Mouse (Mus musculus): Measurements from ENCODE around the gene Babam2. TPM values are rescaled to one million over a fixed set of nuclear protein-coding genes. Genes with fewer than 3 reads are reported as not detected.

Babam2 gene
- polyA plus RNA-seq, 2 experiments, result 15.3 to 21.2 TPM

DNA sequence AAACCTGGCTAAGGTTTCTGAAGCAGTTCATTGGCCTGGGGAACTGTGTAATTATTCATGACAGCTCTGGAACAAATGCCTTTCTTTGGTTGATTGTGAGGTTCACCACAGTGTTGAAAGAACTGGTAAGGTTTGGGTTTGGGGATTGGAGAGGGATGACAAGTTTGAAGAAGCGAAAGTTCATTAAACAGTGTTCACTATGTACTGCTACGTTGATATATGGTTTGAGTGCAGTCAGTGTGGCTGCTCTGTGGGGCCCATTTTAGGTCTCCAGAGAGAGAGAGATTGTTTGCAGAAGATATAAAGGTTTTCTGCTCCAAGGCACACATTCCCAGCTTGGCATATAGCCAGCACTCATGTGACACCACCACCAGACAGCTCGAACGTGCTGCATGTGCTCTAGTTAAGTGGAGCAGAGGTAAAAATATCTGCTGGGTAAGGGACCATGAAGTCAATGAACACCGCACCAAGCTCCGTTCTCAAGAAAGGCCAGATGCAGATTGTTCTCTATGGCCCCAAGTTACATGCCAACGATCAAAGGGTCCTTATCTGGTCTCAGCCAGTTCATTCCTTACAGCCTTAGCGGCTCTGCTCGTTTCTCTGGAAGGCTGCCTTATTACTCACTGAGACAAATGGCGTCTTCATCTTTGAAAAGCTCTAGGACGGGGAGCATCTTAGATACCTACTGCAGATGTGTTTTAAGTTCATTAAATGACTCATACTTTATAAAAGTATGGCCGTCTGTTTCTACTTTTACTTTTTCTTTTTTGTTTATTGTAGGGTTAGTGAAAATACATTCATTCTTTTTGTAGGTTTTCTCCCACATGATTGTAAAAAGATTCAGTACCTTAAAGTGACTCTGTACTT lies 113.5 kb downstream of the Babam2 start:
- WGBS (ENCODE audit: insufficient replicate concordance), result 32% methylated on average over 12 of the region's 12 CpGs
- DNase-seq (ENCODE audit: low read depth in 3 of 3, low spot score in 3 of 3), result peak in 1 of 3 experiments; percentile 20
- Histone ChIP-seq H3K4me3 (ENCODE audit: insufficient read depth in 1 of 2, low read depth in 2 of 2, low read length in 2 of 2) (no peak overlapping the region), H3K4me2 (ENCODE audit: low read depth) (0 out of 2 replicates have a peak overlapping the region, but pooled peaks have one; percentile 30), H3K4me1 (replicated peaks; ENCODE audit: control insufficient read depth in 2 of 2, insufficient read depth in 2 of 2, low read length in 1 of 2) (peaks cover 4 to 12% of the 10 kb centered on the region in 2 experiments), H3K9me3 (ENCODE audit: control insufficient read depth, low read length) (no peaks in the 10 kb centered on the region), H3K36me3 (replicated peaks; ENCODE audit: control insufficient read depth, insufficient read depth, low read depth) (no peaks in the 10 kb centered on the region), H3K27me3 (ENCODE audit: control insufficient read depth, insufficient read depth, low read length) (no peaks in the 10 kb centered on the region), H3K9ac (replicated peaks) (no peak overlapping the region), H3K27ac (no peak overlapping the region)
- TF ChIP-seq CTCF (IDR thresholded peaks at IDR 0.05; ENCODE audit: low read depth) (no peak), EP300 (IDR thresholded peaks at IDR 0.05; ENCODE audit: low read depth) (no peak)
- ATAC-seq (ENCODE audit: insufficient read depth), result peak; percentile 51; the same call in 1 of the 2 replicates

DNA sequence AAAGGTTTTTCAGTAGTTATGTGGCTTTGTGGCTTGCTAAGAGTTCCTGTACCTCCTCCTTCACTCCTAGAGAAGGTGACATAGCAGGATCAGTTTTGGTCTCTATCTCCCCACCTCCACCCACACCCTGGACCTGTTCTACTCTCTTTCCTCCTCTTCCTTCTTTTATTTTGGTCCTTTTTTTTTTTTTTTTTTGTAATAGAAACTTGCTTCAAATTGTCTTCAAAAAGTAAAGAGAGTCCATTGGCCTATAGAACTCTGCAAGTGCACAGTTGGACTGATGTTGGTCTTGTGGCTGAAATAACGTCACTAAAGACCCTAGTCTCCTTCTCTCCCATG lies 114.1 kb downstream of the Babam2 start:
- no peaks in the 10 kb centered on the region for H3K27me3 ChIP-seq (ENCODE audit: control insufficient read depth, insufficient read depth, low read length)
- no peak overlapping the region for H3K4me2 ChIP-seq (ENCODE audit: low read depth)
- TF ChIP-seq EP300 (IDR thresholded peaks at IDR 0.05; ENCODE audit: low read depth), result no peak
- no peak for TF ChIP-seq CTCF (IDR thresholded peaks at IDR 0.05; ENCODE audit: low read depth)
- H3K27ac ChIP-seq, result no peak overlapping the region
- H3K4me1 ChIP-seq (replicated peaks; ENCODE audit: control insufficient read depth in 2 of 2, insufficient read depth in 2 of 2, low read length in 1 of 2), result peaks cover 4 to 11% of the 10 kb centered on the region in 2 experiments
- DNase-seq (ENCODE audit: low read depth in 3 of 3, low spot score in 3 of 3) (no peak), ATAC-seq (ENCODE audit: insufficient read depth) (no peak)
- no peak overlapping the region for H3K9ac ChIP-seq (replicated peaks)
- WGBS (ENCODE audit: insufficient replicate concordance), result 71% methylated on average over 1 of the region's 1 CpGs
- no peak overlapping the region for H3K4me3 ChIP-seq (ENCODE audit: insufficient read depth in 1 of 2, low read depth in 2 of 2, low read length in 2 of 2)
- H3K36me3 ChIP-seq (replicated peaks; ENCODE audit: control insufficient read depth, insufficient read depth, low read depth), result no peaks in the 10 kb centered on the region
- H3K9me3 ChIP-seq (ENCODE audit: control insufficient read depth, low read length), result no peaks in the 10 kb centered on the region

DNA sequence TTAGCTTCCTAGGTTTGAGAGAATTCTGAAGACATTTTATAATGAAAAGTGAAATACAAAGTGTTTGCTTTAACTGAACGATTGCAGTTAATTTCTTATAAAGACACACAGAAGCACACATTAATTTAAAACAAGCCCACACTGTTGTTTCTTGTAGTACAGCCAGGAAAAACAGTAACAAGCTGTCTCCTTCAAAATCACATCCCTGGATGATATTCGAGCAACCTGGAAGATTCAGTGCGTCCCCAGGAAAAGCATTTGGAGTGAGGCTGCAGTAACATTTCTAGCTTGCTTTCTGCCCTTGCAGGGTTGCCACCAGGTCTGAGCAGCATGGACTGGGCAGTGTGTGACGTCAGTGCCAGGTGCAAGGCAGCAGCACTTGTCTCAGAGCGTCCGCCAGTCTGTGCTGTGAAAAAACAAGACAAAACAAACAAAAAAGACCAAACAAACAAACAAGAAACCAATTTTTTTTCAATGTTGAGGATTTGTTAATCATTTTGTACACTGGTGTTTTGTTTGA lies 115.7 kb downstream of the Babam2 start:
- Histone ChIP-seq H3K9me3 (ENCODE audit: control insufficient read depth, low read length) (no peaks in the 10 kb centered on the region), H3K9ac (replicated peaks) (no peak overlapping the region), H3K4me2 (ENCODE audit: low read depth) (no peak overlapping the region), H3K4me1 (replicated peaks; ENCODE audit: control insufficient read depth in 2 of 2, insufficient read depth in 2 of 2, low read length in 1 of 2) (peaks cover 4 to 9% of the 10 kb centered on the region in 2 experiments), H3K4me3 (ENCODE audit: insufficient read depth in 1 of 2, low read depth in 2 of 2, low read length in 2 of 2) (no peak overlapping the region), H3K27ac (no peak overlapping the region), H3K36me3 (replicated peaks; ENCODE audit: control insufficient read depth, insufficient read depth, low read depth) (no peaks in the 10 kb centered on the region), H3K27me3 (ENCODE audit: control insufficient read depth, insufficient read depth, low read length) (no peaks in the 10 kb centered on the region)
- 67% methylated on average over 6 of the region's 6 CpGs for WGBS (ENCODE audit: insufficient replicate concordance)
- DNase-seq (ENCODE audit: low read depth in 3 of 3, low spot score in 3 of 3) (no peak), ATAC-seq (ENCODE audit: insufficient read depth) (no peak)
- TF ChIP-seq CTCF (IDR thresholded peaks at IDR 0.05; ENCODE audit: low read depth) (no peak), EP300 (IDR thresholded peaks at IDR 0.05; ENCODE audit: low read depth) (no peak)

DNA sequence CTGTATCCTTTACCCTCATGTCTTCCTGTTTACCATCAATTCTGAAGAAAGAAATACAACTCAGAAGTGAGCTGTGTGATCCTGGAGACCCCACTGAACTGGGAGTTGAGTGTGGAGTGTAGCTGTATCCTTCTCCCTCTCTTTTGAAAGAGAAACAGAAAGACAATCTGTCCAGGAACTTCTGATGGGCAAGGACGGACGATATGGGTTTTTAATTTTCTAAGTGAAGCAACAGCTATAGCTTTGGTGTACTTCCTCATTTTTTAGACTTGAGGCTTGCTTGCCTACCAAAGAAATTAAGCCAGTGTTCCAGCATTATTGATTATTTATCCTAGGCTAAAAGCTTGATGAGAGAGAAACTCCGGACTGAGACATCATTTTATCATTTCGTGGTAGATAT lies 116.6 kb downstream of the Babam2 start:
- H3K36me3 ChIP-seq (replicated peaks; ENCODE audit: control insufficient read depth, insufficient read depth, low read depth), result no peaks in the 10 kb centered on the region
- WGBS (ENCODE audit: insufficient replicate concordance), result 35% methylated on average over 4 of the region's 4 CpGs

DNA sequence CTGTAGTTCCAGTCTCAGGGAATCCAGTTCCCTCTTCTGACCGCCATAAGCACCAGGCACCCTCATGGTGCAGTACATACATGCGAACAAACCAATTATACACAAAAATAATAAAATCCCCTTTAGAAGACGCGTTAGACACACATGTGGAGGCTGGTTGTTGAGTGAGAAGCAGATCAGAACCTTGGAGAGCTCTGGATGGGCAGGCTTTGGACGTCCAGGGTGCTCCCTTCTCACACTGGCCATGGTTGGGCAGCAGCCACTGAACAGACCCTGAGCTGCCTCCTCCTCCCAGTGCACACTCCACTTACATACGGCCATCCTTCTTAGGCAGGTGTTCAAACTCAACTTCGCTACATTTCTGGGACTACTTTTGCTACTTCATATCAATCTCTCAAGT lies 117.6 kb downstream of the Babam2 start:
- WGBS (ENCODE audit: insufficient replicate concordance), result 76% methylated on average over 7 of the region's 7 CpGs

More for the DNA sequence above, 116.6 kb downstream of the Babam2 start:
- DNase-seq (ENCODE audit: low read depth in 3 of 3, low spot score in 3 of 3), result no peak
- Histone ChIP-seq H3K4me1 (replicated peaks; ENCODE audit: control insufficient read depth in 2 of 2, insufficient read depth in 2 of 2, low read length in 1 of 2) (peaks cover 4 to 9% of the 10 kb centered on the region in 2 experiments), H3K27ac (no peak overlapping the region), H3K9ac (replicated peaks) (no peak overlapping the region), H3K27me3 (ENCODE audit: control insufficient read depth, insufficient read depth, low read length) (no peaks in the 10 kb centered on the region), H3K4me2 (ENCODE audit: low read depth) (no peak overlapping the region), H3K9me3 (ENCODE audit: control insufficient read depth, low read length) (no peaks in the 10 kb centered on the region), H3K4me3 (ENCODE audit: insufficient read depth in 1 of 2, low read depth in 2 of 2, low read length in 2 of 2) (no peak overlapping the region)
- no peak for ATAC-seq (ENCODE audit: insufficient read depth)
- no peak for TF ChIP-seq CTCF (IDR thresholded peaks at IDR 0.05; ENCODE audit: low read depth)
- no peak for TF ChIP-seq EP300 (IDR thresholded peaks at IDR 0.05; ENCODE audit: low read depth)

More for the DNA sequence above, 117.6 kb downstream of the Babam2 start:
- Histone ChIP-seq H3K4me1 (replicated peaks; ENCODE audit: control insufficient read depth in 2 of 2, insufficient read depth in 2 of 2, low read length in 1 of 2) (peaks cover 4 to 9% of the 10 kb centered on the region in 2 experiments), H3K9ac (replicated peaks) (no peak overlapping the region), H3K9me3 (ENCODE audit: control insufficient read depth, low read length) (no peaks in the 10 kb centered on the region), H3K27ac (no peak overlapping the region), H3K4me3 (ENCODE audit: insufficient read depth in 1 of 2, low read depth in 2 of 2, low read length in 2 of 2) (no peak overlapping the region), H3K4me2 (ENCODE audit: low read depth) (no peak overlapping the region), H3K36me3 (replicated peaks; ENCODE audit: control insufficient read depth, insufficient read depth, low read depth) (no peaks in the 10 kb centered on the region), H3K27me3 (ENCODE audit: control insufficient read depth, insufficient read depth, low read length) (no peaks in the 10 kb centered on the region)
- ATAC-seq (ENCODE audit: insufficient read depth) (no peak), DNase-seq (ENCODE audit: low read depth in 3 of 3, low spot score in 3 of 3) (no peak)
- TF ChIP-seq CTCF (IDR thresholded peaks at IDR 0.05; ENCODE audit: low read depth) (no peak), EP300 (IDR thresholded peaks at IDR 0.05; ENCODE audit: low read depth) (no peak)
